Mouse (Mus musculus) urinary bladder, adult 2 months (tissue): ENCODE data around the gene Mup8. TPM values are rescaled to one million over a fixed set of nuclear protein-coding genes. Genes with fewer than 3 reads are reported as not detected.
"Not testable (repeated sequence)": the region's sequence is repeated elsewhere in the genome, so short reads cannot be mapped to it uniquely, and the experiment has no call there.

Source experiments
- DNase-seq: peaks from one replicate; pipeline ENCODE4 v3.0.0; 2022; ENCODE audit warnings: low spot score
- polyA plus RNA-seq: library from polyadenylated mRNA; depleted of rRNA; stranded (reverse); fragments of >200 nt; gene quantifications from 2 replicates; pipeline ENCODE4 v1.2.3, GENCODE M21; 2012; rRNA removed

Mup8 gene
- polyA plus RNA-seq = not detected in 2 replicates

- DNase-seq = not testable (repeated sequence)
Observed at GRCm38 (mm10) chr4:60222499-60222898, at the start of gene Mup8. Mup8 (minus strand) TSS chr4:60222599.

DNA sequence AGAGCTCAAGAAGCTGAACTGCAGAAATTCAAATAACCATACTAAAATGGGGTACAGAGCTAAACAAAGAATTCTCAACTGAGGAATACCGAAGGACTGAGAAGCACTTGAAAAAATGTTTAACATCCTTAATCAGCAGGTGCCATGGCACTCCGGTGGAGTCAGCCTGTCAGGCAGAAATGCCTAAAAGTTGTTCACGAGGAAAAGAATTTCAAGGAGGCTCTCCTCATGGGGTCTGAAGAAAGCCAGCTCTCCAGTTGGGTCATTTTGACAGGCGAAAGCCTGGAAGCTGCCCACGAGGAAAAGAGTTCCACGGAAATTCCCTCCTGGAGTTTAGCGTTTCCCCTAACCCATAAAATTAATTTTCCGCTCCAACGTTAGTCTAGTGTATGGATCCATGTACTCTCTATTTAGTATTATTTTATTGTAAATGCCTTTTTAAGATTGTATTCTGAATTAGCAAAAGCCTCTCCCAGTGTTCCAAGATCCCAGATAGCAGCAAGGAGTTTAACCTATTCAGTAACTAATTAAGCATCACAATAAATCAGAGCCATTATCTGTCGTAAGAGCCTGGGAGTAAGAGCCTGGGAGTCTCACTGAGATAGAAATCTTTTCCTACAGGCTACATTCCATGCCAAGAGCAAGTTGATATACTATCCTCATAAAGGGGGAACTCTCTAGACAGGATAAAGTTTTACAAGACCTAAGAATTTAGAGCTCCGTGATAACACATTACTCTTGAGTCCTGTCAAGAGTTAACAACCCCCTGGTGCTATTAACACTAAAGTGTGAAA is 43.8 kb upstream of the Mup8 start:
- not testable (repeated sequence) for DNase-seq

DNA sequence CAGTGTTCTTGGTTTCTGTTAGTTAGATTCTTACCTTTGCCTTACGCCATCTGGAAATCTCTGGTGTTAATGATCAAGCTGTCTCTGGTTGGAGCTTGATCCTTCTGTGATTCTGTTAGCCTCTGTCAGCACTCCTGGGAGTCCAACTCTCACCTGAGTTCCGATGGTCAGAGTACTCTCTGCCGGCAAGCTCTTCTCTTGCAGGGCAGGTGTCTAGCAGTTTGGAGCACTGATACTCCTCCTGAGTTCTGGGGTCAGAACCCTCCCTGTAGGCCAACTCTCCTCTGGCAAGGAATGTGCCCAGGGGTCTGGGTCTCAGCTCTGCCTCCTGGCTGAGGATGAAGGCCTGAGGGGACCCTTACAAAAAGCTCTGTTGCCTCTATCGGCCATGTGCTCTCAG is 40.3 kb upstream of the Mup8 start:
- DNase-seq = not testable (repeated sequence)

Other genes starting within 250 kb of the Mup8 start
- gene Mup7, start 152.1 kb downstream of the Mup8 start, polyA plus RNA-seq = not detected in 2 replicates
- gene Mup2, start 68.3 kb downstream of the Mup8 start, polyA plus RNA-seq = not detected in 2 replicates
- not detected in 2 replicates for gene Mup9, start 199.4 kb upstream of the Mup8 start, polyA plus RNA-seq